Mouse (Mus musculus) mesoderm, embryonic 11.5 days (tissue): ENCODE measurements around the gene Olfr59.

ENCODE experiments used
- DNase-seq: peaks from one replicate; pipeline ENCODE4 v3.0.0-alpha.2; 2012; ENCODE audit warnings: low read depth, low spot score

The Olfr59 gene

GRCm38 (mm10) chr11:74283436-74283835 lies at the start of gene Olfr59:
Gene Olfr59 (plus strand): TSS chr11:74283736.
- no peak for DNase-seq

- no peak for DNase-seq
Observed at GRCm38 (mm10) chr11:74241201-74241600, 42.3 kb upstream of the Olfr59 start.

GRCm38 (mm10) chr11:74259508-74259907 lies 24.0 kb upstream of the Olfr59 start, which contains the start of gene Olfr406:
Gene Olfr406 (plus strand): TSS chr11:74259808.
- no peak for DNase-seq

- no peak for DNase-seq
Observed at GRCm38 (mm10) chr11:74287256-74287655, 3.7 kb downstream of the Olfr59 start.

- DNase-seq, result no peak
Observed at GRCm38 (mm10) chr11:74326044-74326443, 42.5 kb downstream of the Olfr59 start.

- DNase-seq, result no peak
Observed at GRCm38 (mm10) chr11:74328781-74329180, 45.2 kb downstream of the Olfr59 start.

- DNase-seq, result no peak
Observed at GRCm38 (mm10) chr11:74337931-74338330, 54.4 kb downstream of the Olfr59 start, which contains the start of gene Olfr410. Gene Olfr410 (minus strand): TSS chr11:74338031.
